Mouse (Mus musculus) liver, adult 2 months (tissue): ENCODE measurements around the gene Mplkip.

Experiments used
- CTCF ChIP-seq: fragments of 200-500 bp; IDR thresholded peaks from 2 replicates; pipeline ENCODE4 v1.5.1; 2011; ENCODE audit warnings: low read depth, low read length, control low read depth
- POLR2A ChIP-seq: fragments of 200-500 bp; IDR thresholded peaks from 2 replicates; pipeline ENCODE4 v1.6.1; 2011; ENCODE audit warnings: low read length, control low read depth; ENCODE audit not compliant: insufficient read depth; ENCODE audit errors: extremely low read depth

DNA sequence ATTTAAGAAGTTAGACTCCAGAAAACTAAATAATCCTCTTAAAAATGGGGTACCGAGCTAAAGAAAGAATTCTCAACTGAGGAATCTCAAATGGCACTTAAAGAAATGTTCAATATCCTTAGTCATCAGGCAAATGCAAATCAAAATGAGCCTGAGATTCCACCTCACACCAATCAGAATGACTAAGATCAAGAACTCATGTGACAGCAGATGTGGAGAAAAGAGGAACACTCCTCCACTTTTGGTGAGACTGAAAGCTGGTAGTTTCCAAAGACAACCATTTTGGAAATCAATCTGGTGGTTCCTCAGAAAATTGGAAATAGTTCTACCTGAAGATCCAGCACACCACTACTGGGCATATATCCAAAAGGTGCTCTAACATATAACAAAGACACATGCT is 27.6 kb upstream of the Mplkip start:
- TF ChIP-seq CTCF = no peak
- TF ChIP-seq POLR2A = no peak
